Mouse (Mus musculus): ENCODE results near the gene Treml4. TPM values are rescaled to one million over a fixed set of nuclear protein-coding genes. Genes with fewer than 3 reads are reported as not detected.

Treml4 gene
- polyA plus RNA-seq, 1 experiment, result not detected

GRCm38 (mm10) chr17:48268276-48268675 is 4.2 kb downstream of the Treml4 start:
- no peaks in the 10 kb centered on the region for H3K36me3 ChIP-seq (ENCODE audit: control insufficient read depth, insufficient read depth)
- no peak overlapping the region for H3ac ChIP-seq (ENCODE audit: control insufficient read depth, insufficient read length, low read depth)
- TF ChIP-seq MYOG (IDR thresholded peaks at IDR 0.05; ENCODE audit: control insufficient read depth, extremely low read depth, insufficient read length) (no peak), FOSL1 (IDR thresholded peaks at IDR 0.05; ENCODE audit: insufficient read depth, low read length, poor library complexity, severe bottlenecking) (no peak), MAX (IDR thresholded peaks at IDR 0.05) (no peak), USF1 (IDR thresholded peaks at IDR 0.05; ENCODE audit: low read depth) (no peak), CEBPB (IDR thresholded peaks at IDR 0.05; ENCODE audit: low read depth) (no peak), CTCF (IDR thresholded peaks at IDR 0.05; ENCODE audit: control insufficient read depth, insufficient read depth, insufficient read length) (no peak), MYOD1 (IDR thresholded peaks at IDR 0.05; ENCODE audit: control insufficient read depth, insufficient read length, low read depth) (no peak)
- no peaks in the 10 kb centered on the region for H3K79me3 ChIP-seq (ENCODE audit: low read depth)
- H3K27me3 ChIP-seq (ENCODE audit: control insufficient read depth, insufficient read depth, insufficient read length), result no peaks in the 10 kb centered on the region
- H3K79me2 ChIP-seq (ENCODE audit: control insufficient read depth, insufficient read depth), result no peaks in the 10 kb centered on the region
- no peak overlapping the region for H3K4me3 ChIP-seq (ENCODE audit: insufficient read depth, poor library complexity, severe bottlenecking)

DNA sequence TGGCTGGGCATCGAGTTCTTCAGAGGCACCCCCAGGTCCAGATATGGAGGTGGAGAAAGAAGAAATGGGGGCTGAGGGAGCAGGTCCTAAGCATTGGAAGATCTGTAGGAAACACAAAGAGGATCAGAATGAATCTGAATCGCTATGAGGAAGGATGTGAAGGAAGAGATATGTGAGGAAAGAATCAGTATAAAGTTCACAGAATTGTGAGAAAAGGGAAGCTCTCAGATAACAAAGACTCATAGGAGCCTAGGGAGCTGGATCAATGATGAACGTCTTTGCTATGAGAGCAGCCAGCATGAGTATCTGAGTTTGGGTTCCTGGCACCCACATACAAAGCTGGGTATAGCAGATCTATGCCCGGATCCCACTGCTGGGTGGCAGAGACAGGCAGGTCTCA is 5.7 kb downstream of the Treml4 start:
- Histone ChIP-seq H3ac (ENCODE audit: control insufficient read depth, insufficient read length, low read depth) (no peak overlapping the region), H3K36me3 (ENCODE audit: control insufficient read depth, insufficient read depth) (no peaks in the 10 kb centered on the region), H3K27me3 (ENCODE audit: control insufficient read depth, insufficient read depth, insufficient read length) (no peaks in the 10 kb centered on the region), H3K79me2 (ENCODE audit: control insufficient read depth, insufficient read depth) (no peaks in the 10 kb centered on the region), H3K79me3 (ENCODE audit: low read depth) (no peaks in the 10 kb centered on the region), H3K4me3 (ENCODE audit: insufficient read depth, poor library complexity, severe bottlenecking) (no peak overlapping the region)
- no peak for TF ChIP-seq CTCF (IDR thresholded peaks at IDR 0.05; ENCODE audit: control insufficient read depth, insufficient read depth, insufficient read length)
- TF ChIP-seq MAX (IDR thresholded peaks at IDR 0.05), result no peak
- TF ChIP-seq CEBPB (IDR thresholded peaks at IDR 0.05; ENCODE audit: low read depth), result no peak
- TF ChIP-seq MYOG (IDR thresholded peaks at IDR 0.05; ENCODE audit: control insufficient read depth, extremely low read depth, insufficient read length), result no peak
- no peak for TF ChIP-seq USF1 (IDR thresholded peaks at IDR 0.05; ENCODE audit: low read depth)
- TF ChIP-seq MYOD1 (IDR thresholded peaks at IDR 0.05; ENCODE audit: control insufficient read depth, insufficient read length, low read depth), result no peak
- TF ChIP-seq FOSL1 (IDR thresholded peaks at IDR 0.05; ENCODE audit: insufficient read depth, low read length, poor library complexity, severe bottlenecking), result no peak

DNA sequence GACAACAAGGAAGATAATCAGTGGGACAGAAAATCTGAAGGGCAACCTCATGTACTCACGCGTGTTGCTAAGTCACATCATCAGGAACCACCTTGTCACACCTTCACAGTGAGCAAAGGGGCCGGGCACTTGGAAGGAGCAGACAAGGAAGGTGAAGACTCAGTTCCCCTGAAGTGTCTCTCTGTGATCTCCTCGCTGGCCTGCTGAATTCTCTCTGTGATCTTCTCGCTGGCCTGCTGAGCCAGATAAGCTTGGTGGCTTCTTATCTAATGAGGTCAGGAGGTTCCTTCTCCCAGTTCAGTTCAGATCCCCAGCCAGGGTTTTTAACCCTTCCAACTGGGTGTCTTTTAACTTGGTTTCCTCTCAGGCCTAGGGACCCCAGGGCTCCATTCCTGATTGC is 8.1 kb downstream of the Treml4 start:
- Histone ChIP-seq H3K27me3 (ENCODE audit: control insufficient read depth, insufficient read depth, insufficient read length) (no peaks in the 10 kb centered on the region), H3ac (ENCODE audit: control insufficient read depth, insufficient read length, low read depth) (no peak overlapping the region), H3K79me3 (ENCODE audit: low read depth) (no peaks in the 10 kb centered on the region), H3K4me3 (ENCODE audit: insufficient read depth, poor library complexity, severe bottlenecking) (no peak overlapping the region), H3K79me2 (ENCODE audit: control insufficient read depth, insufficient read depth) (no peaks in the 10 kb centered on the region), H3K36me3 (ENCODE audit: control insufficient read depth, insufficient read depth) (no peaks in the 10 kb centered on the region)
- TF ChIP-seq CTCF (IDR thresholded peaks at IDR 0.05; ENCODE audit: control insufficient read depth, insufficient read depth, insufficient read length) (no peak), USF1 (IDR thresholded peaks at IDR 0.05; ENCODE audit: low read depth) (no peak), CEBPB (IDR thresholded peaks at IDR 0.05; ENCODE audit: low read depth) (no peak)

DNA sequence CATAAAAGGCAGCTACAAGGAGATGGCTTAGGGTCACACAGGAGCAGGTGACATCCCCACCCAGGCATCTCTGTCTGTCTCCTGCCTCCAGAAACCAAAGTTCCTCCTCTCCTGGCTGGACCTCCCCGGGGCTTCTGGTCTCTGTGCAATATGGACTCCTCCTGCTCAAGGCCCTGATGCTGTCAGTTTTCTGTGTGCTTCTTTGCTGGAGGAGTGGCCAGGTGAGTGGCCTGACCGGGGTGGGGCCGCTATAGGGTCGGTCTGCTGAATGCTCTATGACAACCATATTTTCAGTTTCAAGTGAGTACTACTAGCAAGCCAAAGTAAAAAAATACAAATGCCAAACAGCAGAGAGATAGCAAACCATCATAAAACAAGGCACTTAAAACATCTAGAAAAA is 8.5 kb downstream of the Treml4 start:
- Histone ChIP-seq H3K36me3 (ENCODE audit: control insufficient read depth, insufficient read depth) (no peaks in the 10 kb centered on the region), H3ac (ENCODE audit: control insufficient read depth, insufficient read length, low read depth) (no peak overlapping the region), H3K4me3 (ENCODE audit: insufficient read depth, poor library complexity, severe bottlenecking) (no peak overlapping the region), H3K79me3 (ENCODE audit: low read depth) (no peaks in the 10 kb centered on the region), H3K27me3 (ENCODE audit: control insufficient read depth, insufficient read depth, insufficient read length) (no peaks in the 10 kb centered on the region), H3K79me2 (ENCODE audit: control insufficient read depth, insufficient read depth) (no peaks in the 10 kb centered on the region)
- TF ChIP-seq CTCF (IDR thresholded peaks at IDR 0.05; ENCODE audit: control insufficient read depth, insufficient read depth, insufficient read length), result no peak
- no peak for TF ChIP-seq CEBPB (IDR thresholded peaks at IDR 0.05; ENCODE audit: low read depth)
- TF ChIP-seq MAX (IDR thresholded peaks at IDR 0.05), result no peak
- no peak for TF ChIP-seq MYOG (IDR thresholded peaks at IDR 0.05; ENCODE audit: control insufficient read depth, extremely low read depth, insufficient read length)
- no peak for TF ChIP-seq MYOD1 (IDR thresholded peaks at IDR 0.05; ENCODE audit: control insufficient read depth, insufficient read length, low read depth)
- no peak for TF ChIP-seq FOSL1 (IDR thresholded peaks at IDR 0.05; ENCODE audit: insufficient read depth, low read length, poor library complexity, severe bottlenecking)

DNA sequence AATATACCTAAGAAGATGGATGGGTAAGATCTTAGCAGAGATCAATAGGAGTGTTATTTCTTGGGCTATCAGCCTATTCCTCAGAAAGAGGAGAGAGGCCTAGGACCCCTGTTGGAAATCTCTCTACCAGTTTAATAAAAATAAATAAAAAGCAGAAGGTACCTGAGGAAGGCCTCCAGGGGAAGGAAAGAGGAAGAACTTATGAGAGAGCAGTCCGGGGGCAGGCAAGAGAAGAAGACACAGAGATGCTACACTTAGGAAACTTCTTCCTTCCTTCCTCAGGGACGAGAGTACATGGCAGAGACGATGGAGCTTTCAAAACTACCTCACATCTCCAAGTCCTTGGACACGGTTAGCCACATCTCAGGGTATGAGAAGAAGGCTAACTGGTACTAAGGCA is 10.0 kb downstream of the Treml4 start:
- H3K36me3 ChIP-seq (ENCODE audit: control insufficient read depth, insufficient read depth), result no peaks in the 10 kb centered on the region

DNA sequence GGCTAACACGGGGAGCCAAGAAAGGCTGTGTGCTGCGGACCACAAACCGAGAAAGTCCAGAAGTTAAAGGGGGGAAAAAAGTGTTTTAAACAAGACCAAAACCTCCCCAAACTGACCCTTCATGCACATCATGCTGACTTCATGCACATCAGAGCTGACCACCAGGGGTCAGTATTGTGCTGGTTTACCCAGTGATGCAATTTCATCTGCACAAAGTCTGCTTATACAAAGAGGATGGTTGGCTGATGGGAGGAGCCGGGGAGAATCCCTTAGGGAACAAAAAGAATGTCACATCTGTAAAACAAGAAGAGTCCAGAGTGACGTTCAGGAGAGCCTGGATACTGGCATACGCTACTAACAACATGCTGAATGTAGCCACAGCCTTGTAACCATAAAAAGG is 10.8 kb downstream of the Treml4 start:
- TF ChIP-seq CTCF (IDR thresholded peaks at IDR 0.05; ENCODE audit: control insufficient read depth, insufficient read depth, insufficient read length) (peak; percentile 33), MAX (IDR thresholded peaks at IDR 0.05) (no peak), CEBPB (IDR thresholded peaks at IDR 0.05; ENCODE audit: low read depth) (peak; percentile 76)
- no peaks in the 10 kb centered on the region for H3K36me3 ChIP-seq (ENCODE audit: control insufficient read depth, insufficient read depth)
- no peak overlapping the region for H3ac ChIP-seq (ENCODE audit: control insufficient read depth, insufficient read length, low read depth)
- H3K79me2 ChIP-seq (ENCODE audit: control insufficient read depth, insufficient read depth), result no peaks in the 10 kb centered on the region
- H3K4me3 ChIP-seq (ENCODE audit: insufficient read depth, poor library complexity, severe bottlenecking), result no peak overlapping the region
- H3K79me3 ChIP-seq (ENCODE audit: low read depth), result no peaks in the 10 kb centered on the region
- H3K27me3 ChIP-seq (ENCODE audit: control insufficient read depth, insufficient read depth, insufficient read length), result no peaks in the 10 kb centered on the region

More for the DNA sequence above, 10.0 kb downstream of the Treml4 start:
- Histone ChIP-seq H3K79me3 (ENCODE audit: low read depth) (no peaks in the 10 kb centered on the region), H3K4me3 (ENCODE audit: insufficient read depth, poor library complexity, severe bottlenecking) (no peak overlapping the region), H3K79me2 (ENCODE audit: control insufficient read depth, insufficient read depth) (no peaks in the 10 kb centered on the region), H3ac (ENCODE audit: control insufficient read depth, insufficient read length, low read depth) (no peak overlapping the region), H3K27me3 (ENCODE audit: control insufficient read depth, insufficient read depth, insufficient read length) (no peaks in the 10 kb centered on the region)
- TF ChIP-seq MYOD1 (IDR thresholded peaks at IDR 0.05; ENCODE audit: control insufficient read depth, insufficient read length, low read depth), result no peak
- TF ChIP-seq MYOG (IDR thresholded peaks at IDR 0.05; ENCODE audit: control insufficient read depth, extremely low read depth, insufficient read length), result no peak
